35 mouse cellular contexts compared by ENCODE assay signal in genomic region chr7:28697277-28697676, GRCm38 (mm10). TPM values are rescaled to one million over a fixed set of nuclear protein-coding genes. Genes with fewer than 3 reads are reported as not detected.
"Had no signal": no experiment of that assay in that cellular context is flagged by ENCODE, and none has a peak within 500 bp of the region (broad histone marks: within the 10 kb centered on the region; RNA-seq: fewer than 3 reads in every experiment).

No protein-coding gene starts in this region.

- H3K9ac ChIP-seq: embryonic facial prominence, embryonic 12.5 days; embryonic facial prominence, embryonic 13.5 days; embryonic facial prominence, embryonic 15.5 days; forebrain, embryonic 12.5 days; forebrain, embryonic 13.5 days; forebrain, embryonic 15.5 days; forebrain, postnatal 0 days had no signal

- H3K9me3 ChIP-seq: embryonic facial prominence, embryonic 15.5 days; forebrain, embryonic 15.5 days had no signal

- H3K27ac ChIP-seq: embryonic facial prominence, embryonic 10.5 days; embryonic facial prominence, embryonic 12.5 days; embryonic facial prominence, embryonic 13.5 days; embryonic facial prominence, embryonic 15.5 days; forebrain, embryonic 10.5 days; forebrain, embryonic 12.5 days; forebrain, embryonic 13.5 days; forebrain, embryonic 15.5 days; gastrocnemius, adult 2 months had no signal

- H3K36me3 ChIP-seq: embryonic facial prominence, embryonic 12.5 days; embryonic facial prominence, embryonic 13.5 days; embryonic facial prominence, embryonic 15.5 days; forebrain, embryonic 12.5 days; forebrain, embryonic 15.5 days had no signal

- H3K4me3 ChIP-seq: embryonic facial prominence, embryonic 10.5 days; embryonic facial prominence, embryonic 12.5 days; embryonic facial prominence, embryonic 13.5 days; embryonic facial prominence, embryonic 15.5 days; erythroblast, embryonic 14.5 days; forebrain, embryonic 10.5 days; forebrain, embryonic 12.5 days; forebrain, embryonic 13.5 days; forebrain, embryonic 15.5 days; gastrocnemius, adult 2 months had no signal

- DNase-seq: cerebellum, adult 2 months; cerebellum, adult 8-10 months; cerebellum, adult 9-10 months; cerebellum, adult 9-11 months; cerebellum, postnatal 10 days; cerebellum, postnatal 14 days; cerebellum, postnatal 25 days; cerebellum, postnatal 36 days; embryo, embryonic 11 days; forebrain, postnatal 0 days; gastrocnemius, adult 2 months; gastrocnemius, postnatal 10 days; gastrocnemius, postnatal 14 days; gastrocnemius, postnatal 25 days; gastrocnemius, postnatal 36 days; heart, adult 11 months; heart, adult 18-20 months had no signal

- H3K27me3 ChIP-seq: embryonic facial prominence, embryonic 15.5 days had no signal

- ATAC-seq: forebrain, embryonic 13.5 days; forebrain, embryonic 14.5 days; forebrain, embryonic 15.5 days; forebrain, embryonic 16.5 days; forebrain, postnatal 0 days had no signal

- H3K4me2 ChIP-seq: embryonic facial prominence, embryonic 12.5 days; embryonic facial prominence, embryonic 13.5 days; embryonic facial prominence, embryonic 15.5 days; forebrain, embryonic 12.5 days; forebrain, embryonic 13.5 days; forebrain, embryonic 15.5 days had no signal

RNA-seq across cellular contexts. Expression of gene Fbxo27, which starts 4.6 kb away (rescaled TPM):
- total RNA-seq: common myeloid progenitor, adult 5-6 weeks had no signal
- polyA plus RNA-seq: erythroblast, embryonic 14.5 days had no signal

RNA-seq across cellular contexts. Expression of gene Ccer2, which starts 58.7 kb away (rescaled TPM):
- total RNA-seq: common myeloid progenitor, adult 5-6 weeks; forebrain, postnatal 0 days; gastrocnemius, adult 18-20 months; gastrocnemius, adult 2 months; gastrocnemius, adult 8-10 months; gastrocnemius, postnatal 10 days; gastrocnemius, postnatal 14 days; gastrocnemius, postnatal 25 days; gastrocnemius, postnatal 36 days; gastrocnemius, postnatal 4 days; granulocyte monocyte progenitor cell, adult 5-6 weeks; heart, adult 18-20 months had no signal
- polyA plus RNA-seq: erythroblast, embryonic 14.5 days; forebrain, embryonic 10.5 days; forebrain, embryonic 11.5 days; forebrain, embryonic 12.5 days; forebrain, embryonic 13.5 days; forebrain, embryonic 14.5 days; forebrain, embryonic 16.5 days; gonadal fat pad, adult 2 months had no signal
